In the genomic region with DNA sequence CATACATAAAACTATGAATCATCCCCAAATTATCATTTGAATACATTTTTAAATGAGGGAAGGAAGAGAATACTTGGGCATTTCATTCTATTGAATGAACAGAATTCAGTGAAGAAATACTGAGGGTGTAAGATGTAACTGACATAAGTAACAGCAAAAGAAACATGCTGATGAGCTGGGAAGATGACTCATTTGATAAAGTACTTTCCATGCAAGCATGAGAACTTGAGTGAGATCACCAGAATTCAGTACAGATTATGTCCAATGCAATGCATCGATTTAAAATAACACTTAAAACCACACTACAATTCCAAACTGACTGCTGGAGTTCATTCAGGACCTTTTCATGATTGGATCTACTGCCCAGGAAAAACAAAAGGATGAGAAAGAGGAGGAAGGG, we compare ENCODE assay signal across 12 mouse cellular contexts.
"Had no signal": no experiment of that assay in that cellular context is flagged by ENCODE, and none has a peak within 500 bp of the region (broad histone marks: within the 10 kb centered on the region; RNA-seq: fewer than 3 reads in every experiment).

No protein-coding gene starts in this region.

- DNase-seq: retina, postnatal 1 day; right cerebral cortex, adult 18-20 months; right cerebral cortex, postnatal 14 days; right cerebral cortex, postnatal 25 days; right cerebral cortex, postnatal 4 days; spleen, adult 18-20 months; thymus, adult 18-20 months; thymus, adult 2 months; thymus, postnatal 14 days; thymus, postnatal 25 days; thymus, postnatal 36 days; thymus, postnatal 4 days had no signal
